Mouse (Mus musculus) brain, embryonic 18.5 days (tissue): ENCODE results near the gene Pqlc2.

Experiments used
- DNase-seq: peaks from one replicate; pipeline ENCODE4 v3.0.0-alpha.2; 2012; ENCODE audit warnings: low read depth, low spot score

Pqlc2 gene

GRCm38 (mm10) chr4:139265783-139266499, 44.6 kb downstream of the Pqlc2 start:
- no peak for DNase-seq

GRCm38 (mm10) chr4:139262981-139263380, 47.5 kb downstream of the Pqlc2 start:
- DNase-seq: no peak

- DNase-seq: no peak
Measured at GRCm38 (mm10) chr4:139259302-139259871, 51.1 kb downstream of the Pqlc2 start.

- DNase-seq: no peak
Measured at GRCm38 (mm10) chr4:139258621-139259301, 51.7 kb downstream of the Pqlc2 start.

GRCm38 (mm10) chr4:139256708-139257107, 53.8 kb downstream of the Pqlc2 start:
- no peak for DNase-seq

GRCm38 (mm10) chr4:139256146-139256545, 54.4 kb downstream of the Pqlc2 start:
- DNase-seq: no peak

GRCm38 (mm10) chr4:139253206-139253605, 57.3 kb downstream of the Pqlc2 start:
- no peak for DNase-seq

- no peak for DNase-seq
Measured at GRCm38 (mm10) chr4:139252051-139252760, 58.3 kb downstream of the Pqlc2 start.

- DNase-seq: no peak
Measured at GRCm38 (mm10) chr4:139250886-139251285, 59.6 kb downstream of the Pqlc2 start.

GRCm38 (mm10) chr4:139250043-139250442, 60.5 kb downstream of the Pqlc2 start:
- no peak for DNase-seq

- DNase-seq: no peak
Measured at GRCm38 (mm10) chr4:139248736-139249135, 61.8 kb downstream of the Pqlc2 start.

GRCm38 (mm10) chr4:139247966-139248365, 62.5 kb downstream of the Pqlc2 start:
- DNase-seq: no peak

- no peak for DNase-seq
Measured at GRCm38 (mm10) chr4:139246130-139246877, 64.2 kb downstream of the Pqlc2 start.

GRCm38 (mm10) chr4:139245534-139245933, 65.0 kb downstream of the Pqlc2 start:
- DNase-seq: no peak

- DNase-seq: no peak
Measured at GRCm38 (mm10) chr4:139244766-139245165, 65.7 kb downstream of the Pqlc2 start.

GRCm38 (mm10) chr4:139244176-139244575, 66.3 kb downstream of the Pqlc2 start:
- no peak for DNase-seq
